Mouse (Mus musculus) CD4-positive, CD25-positive, alpha-beta regulatory T cell, adult 2 months (primary cell): Measurements from ENCODE around the gene Rcn3.
"Not testable (repeated sequence)": the region's sequence is repeated elsewhere in the genome, so short reads cannot be mapped to it uniquely, and the experiment has no call there.

Experiments
- DNase-seq: peaks from one replicate; pipeline ENCODE4 v3.0.0-alpha.2; 2012; ENCODE audit warnings: low read depth, low spot score

Gene Rcn3

DNA sequence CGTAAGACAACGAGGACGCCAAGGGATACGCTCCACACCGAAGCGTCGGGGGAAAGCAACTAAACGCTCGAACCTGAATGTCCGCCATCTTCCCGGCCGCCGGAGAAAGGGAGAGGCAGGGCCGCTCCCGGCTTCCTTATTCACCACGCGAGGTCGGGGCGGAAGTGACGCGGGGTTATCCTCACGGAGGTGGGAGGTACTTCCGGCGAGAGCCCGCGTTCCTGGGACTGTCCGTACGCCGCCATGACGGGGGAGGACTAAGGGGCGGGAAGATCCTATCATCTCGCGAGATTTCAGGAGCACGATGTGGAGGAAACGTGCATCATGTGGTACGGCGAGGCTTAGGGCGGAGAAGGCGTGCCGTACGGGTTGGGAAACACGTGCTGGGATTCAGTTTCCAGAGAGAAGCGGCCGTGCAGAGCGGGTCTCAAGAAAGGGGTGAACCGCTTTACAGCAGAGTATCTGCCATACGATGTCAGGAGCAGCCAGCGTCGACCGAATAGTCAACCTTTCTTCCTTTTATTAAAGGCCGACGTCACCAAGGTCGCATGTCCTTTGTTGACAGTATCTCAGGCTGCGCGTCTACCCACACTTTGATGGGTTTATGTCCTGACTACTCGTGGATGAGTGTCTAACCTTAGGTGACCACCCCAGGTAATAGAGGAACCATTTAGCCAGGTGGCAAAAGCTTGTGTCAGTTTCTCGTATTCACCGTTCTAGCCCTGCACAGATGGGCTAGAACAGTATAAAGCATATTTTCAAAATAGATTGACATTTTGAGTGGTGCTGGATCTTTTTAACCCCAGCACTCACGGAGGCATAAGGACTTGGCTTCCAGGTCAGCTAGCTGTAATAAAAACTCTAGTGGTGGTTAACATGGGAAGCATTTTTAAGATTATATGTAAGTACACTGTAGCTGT is 32.5 kb upstream of the Rcn3 start, which contains the start of gene Rps11:
Gene Rps11 (minus strand): TSS at position 216 of the 920 bp plus-strand sequence.
- peak; percentile 100 for DNase-seq

DNA sequence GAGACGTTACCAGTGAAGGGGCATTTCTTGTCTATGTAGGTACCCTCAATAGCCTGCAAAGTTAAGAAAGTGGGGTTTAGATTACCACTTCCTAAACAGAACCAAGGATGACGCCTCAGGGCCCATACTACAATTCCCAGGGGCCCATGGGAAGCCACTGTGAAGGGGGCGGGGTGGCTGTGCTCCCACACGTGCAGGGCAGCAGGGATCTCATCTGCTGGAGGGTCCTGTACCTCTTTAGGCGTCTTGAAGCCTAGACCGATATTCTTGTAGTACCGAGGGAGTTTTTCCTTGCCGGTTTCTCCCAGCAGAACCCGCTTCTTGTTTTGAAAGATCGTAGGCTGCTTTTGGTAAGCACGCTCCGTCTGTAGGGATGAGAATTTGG is 31.2 kb upstream of the Rcn3 start:
- peak; percentile 54 for DNase-seq

DNA sequence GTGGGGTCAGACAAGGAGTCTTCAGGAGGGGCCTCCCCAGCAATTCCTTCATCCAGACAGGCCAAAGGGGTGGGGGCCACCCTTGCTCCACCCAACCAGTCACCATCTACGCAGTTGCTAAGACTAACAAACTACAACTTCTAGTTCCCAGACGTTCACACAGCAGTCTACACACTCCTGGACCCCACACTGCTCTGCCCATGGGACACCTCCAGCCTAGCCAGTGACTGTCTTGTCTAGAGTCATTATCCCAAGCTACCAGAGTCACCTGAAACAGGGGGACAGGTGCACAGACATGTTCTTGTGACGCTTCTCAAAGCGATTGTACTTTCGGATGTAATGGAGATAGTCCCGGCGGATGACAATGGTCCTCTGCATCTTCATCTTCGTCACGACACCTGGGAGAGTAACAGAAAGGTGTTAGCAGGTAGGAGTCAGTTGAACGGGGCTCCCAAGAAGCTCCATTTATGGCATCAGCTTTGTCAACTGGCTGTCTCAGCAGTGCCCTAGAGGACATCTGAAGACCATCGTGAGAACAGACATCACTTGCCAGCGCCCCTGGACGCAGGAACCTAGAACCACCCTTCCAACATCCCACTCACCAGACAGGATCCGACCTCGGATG is 30.7 kb upstream of the Rcn3 start:
- DNase-seq = no peak

DNA sequence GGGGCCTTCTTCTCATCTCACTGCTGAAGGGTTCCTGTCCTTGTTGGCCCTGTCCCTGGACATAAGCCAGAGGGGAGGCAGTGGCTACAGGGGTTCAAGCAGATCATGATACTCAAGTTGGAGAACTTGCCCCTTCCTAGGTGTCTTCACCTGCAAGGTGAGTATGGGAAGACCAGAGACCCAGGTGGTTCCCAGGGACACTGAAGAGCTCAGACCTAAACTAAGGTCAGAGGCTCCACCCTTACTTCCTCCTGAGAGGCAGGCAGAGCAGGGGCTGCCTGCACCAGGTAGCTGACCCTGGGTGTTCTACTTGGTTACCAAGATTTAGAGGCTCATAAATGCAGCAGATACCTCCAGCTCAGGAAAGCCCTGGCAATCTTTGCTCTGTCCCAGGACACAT is 29.9 kb upstream of the Rcn3 start:
- DNase-seq = no peak

DNA sequence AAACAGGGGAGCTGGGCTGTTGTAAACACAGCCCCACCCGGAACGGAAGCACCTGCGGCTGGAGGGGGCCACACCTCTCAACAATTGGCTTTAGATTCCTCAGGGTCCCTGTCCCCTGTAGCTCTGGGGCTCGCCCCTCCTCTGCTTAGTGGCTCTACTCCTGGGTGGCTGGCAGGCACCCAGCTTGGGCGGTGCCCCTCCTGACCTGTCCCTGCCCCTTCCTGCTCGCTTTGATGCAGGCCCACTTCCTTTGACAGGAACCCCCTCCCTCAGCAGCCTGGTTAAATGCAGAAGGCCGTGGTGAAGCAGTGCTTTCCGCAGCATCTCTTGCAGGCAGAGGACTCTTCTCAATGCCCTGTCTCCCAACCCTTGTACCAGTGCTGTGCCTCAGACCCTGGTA is 29.4 kb upstream of the Rcn3 start:
- peak; percentile 88 for DNase-seq

DNA sequence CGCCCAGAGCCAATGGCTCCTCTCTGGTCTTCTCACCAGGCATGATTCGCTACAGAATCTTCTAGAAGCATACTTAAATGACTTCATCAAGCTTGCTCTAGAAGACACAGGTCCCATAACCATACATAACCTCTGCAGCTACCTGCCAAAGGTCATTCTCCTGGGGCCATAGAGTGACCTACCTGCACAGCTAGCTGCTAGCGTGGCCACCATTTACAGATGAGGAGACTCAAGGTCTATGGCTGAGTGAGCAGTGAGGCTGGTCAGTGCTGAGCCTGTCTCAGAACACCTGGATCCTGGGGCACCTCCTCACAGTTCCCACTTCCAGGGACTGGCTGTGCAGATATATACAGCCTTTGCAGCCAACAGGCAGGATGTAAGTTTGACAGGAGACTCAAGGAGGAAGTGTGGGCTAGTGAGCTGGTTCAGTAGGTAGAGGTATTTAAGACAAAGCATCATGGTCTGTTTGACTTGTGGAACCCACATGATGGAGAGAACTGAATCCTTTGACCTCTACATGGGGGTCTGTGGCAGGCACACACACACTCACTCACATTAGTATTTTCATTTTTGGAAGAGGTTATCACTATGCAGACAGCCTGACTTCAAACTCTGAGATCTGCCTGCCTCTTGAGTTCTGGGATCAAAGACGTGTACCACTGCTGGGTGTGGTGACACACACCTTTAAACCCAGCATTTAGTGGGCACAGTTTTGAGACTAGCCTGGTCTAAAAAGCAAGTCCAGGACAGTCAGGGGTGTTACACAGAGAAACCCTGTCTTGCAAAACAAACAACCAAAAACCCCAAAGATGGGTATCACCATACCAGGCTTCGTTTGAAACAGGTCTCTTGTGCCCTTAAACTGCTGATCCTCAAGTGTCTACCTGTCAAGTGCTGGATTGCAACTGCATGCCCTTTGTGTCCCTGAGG is 28.0 kb upstream of the Rcn3 start:
- DNase-seq = peak; percentile 39

DNA sequence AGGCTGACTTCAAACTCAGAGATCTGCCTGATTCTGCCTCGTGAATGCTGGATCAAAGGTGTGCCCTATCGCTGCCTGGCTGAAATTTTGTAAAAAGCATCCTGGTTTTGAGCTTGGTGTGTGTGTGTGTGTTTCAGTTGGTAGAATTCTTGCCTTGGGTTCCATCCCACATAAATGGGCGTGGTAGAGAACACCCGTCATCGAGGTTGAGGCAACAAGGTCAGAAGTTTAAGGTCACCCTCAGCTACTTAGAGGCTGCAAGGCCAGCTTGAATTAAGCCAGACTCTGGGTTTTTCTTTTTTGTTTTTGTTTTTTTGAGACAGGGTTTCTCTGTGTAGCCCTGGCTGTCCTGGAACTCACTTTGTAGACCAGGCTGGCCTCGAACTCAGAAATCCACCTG is 26.3 kb upstream of the Rcn3 start:
- DNase-seq = no peak

DNA sequence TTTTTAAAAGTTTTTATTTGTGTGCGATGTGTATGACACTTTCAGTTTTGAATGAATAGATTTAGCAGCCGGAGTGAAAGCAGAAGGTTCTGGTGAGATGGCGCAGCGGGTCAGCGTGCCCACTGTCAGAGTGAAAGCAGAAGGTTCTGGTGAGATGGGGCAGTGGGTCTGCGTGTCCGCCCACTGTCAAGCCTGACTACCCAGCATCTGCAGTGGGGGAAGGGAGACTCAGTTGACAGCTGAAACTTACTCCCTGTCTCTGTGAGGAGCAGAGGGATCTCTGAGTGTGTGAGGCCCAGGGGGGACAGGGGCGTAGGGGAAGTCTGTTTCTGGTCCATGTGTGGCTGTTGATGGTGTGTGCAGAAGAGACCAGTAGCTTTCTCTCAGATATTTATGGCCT is 25.5 kb upstream of the Rcn3 start:
- DNase-seq = no peak

DNA sequence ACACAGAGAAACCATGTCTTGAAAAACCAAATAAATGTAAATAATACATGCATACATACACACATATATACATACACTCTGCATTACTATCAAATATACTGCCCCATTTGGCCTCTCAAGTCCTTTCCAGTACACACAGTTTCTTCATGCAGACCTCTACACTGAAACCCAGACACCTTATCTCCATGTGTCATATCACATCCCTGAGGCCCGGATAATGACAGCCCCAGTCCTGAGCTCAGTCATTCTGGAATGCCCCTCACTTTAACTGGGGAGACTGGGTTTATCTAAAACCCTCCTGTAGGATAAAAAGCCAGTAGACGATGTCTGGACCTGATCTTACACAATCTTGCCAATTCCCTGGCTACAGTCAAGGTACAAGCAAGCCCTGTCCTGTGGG is 21.5 kb upstream of the Rcn3 start:
- DNase-seq = no peak

DNA sequence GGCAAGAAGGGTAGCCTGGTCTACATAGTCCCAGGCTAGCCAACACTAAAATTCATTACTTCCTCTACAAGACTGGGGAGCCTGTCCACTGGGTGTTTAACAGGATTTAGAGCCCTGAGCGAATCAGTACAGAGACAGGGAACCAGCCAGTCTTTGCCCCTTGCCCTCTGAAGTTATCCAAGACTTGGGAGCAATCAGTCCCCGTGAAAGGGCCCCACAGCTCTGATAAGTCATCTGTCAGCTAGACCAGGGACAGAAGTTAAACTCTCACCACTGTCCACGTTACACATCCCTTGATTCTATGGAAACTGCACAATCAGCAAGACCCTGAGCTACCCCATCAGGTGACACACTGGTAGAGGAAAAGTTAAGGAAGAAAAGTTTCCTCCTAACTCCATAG is 20.5 kb upstream of the Rcn3 start:
- DNase-seq = no peak

DNA sequence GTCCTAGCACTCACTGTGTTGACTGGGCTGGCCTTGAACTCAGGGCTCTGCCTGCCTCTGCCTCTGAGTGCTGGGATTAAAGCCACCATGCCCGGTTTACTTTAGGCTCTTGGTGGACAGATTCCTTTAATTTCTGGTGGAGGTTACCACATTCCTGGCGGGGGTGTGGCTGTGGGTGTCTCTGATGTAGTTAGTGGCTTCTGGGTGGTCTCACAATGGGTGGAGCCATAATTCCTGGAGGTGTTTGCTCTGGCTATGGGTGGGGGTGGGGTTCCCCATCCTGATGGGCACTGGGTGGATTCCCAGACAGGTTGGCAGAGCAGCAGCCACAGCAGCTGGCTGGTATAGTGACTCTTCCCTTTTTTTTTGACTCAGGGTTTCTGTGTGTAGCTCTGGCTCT is 19.9 kb upstream of the Rcn3 start:
- no peak for DNase-seq

DNA sequence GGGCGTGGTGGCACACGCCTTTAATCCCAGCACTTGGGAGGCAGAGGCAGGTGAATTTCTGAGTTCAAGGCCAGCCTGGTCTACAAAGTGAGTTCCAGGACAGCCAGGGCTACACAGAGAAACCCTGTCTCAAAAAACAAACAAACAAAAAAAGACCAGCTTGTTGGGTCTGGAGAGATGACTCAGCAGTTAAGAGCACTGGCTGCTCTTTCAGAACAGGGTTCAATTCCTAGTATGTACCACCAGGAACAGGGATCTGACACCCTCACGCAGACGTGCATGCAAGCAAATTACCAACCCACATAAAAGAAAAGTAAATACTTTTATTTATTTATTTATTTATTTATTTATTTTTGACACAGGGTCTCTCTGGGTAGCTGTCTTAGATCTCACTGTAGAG is 18.1 kb upstream of the Rcn3 start:
- not testable (repeated sequence) for DNase-seq

DNA sequence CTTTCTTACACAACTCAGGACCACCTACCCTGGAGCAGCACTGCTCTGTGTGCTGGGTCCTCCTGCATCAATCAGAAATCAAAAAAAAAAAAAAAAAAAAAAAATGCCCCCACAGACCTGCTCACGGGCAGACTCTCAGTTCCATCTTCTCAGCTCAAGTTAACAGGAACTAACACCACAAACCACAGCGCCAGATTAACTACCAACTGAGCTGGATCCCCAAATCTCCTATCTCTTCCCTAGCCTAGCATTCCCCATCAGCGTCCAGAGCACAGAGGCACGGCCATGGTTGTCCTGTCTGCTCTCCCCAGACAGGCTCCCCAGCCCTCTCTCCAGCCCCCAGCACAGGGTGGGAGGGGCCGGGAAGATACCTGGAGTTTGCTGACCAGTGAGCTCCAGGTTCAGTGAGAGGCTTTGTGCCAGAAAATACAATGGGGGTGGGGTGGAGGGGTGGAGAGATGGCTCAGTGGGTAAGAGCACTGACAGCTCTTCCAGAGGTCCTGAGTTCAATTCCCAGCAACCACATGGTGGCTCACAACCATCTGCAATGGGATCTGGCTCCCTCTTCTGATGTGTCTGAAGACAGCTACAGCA is 15.1 kb upstream of the Rcn3 start:
- no peak for DNase-seq

DNA sequence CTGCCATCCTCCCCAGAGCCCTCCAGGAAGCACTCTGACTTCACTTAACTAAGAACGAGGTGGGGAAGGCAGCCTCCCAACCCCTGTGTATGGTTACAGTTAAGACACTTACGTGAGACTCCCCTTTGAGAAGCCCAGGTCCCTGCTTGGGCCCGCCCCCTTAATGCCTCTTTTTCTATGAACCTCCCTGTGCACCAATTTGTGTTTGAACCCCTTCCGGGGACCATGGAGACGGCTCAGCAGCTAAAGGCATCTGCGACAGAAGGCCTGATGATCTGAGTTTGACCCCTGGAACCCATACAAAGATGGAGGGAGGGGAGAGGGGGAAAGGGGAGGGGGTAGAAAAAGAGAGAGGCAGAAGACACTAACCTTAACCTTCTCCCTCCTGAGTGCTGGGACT is 14.4 kb upstream of the Rcn3 start:
- DNase-seq = no peak

DNA sequence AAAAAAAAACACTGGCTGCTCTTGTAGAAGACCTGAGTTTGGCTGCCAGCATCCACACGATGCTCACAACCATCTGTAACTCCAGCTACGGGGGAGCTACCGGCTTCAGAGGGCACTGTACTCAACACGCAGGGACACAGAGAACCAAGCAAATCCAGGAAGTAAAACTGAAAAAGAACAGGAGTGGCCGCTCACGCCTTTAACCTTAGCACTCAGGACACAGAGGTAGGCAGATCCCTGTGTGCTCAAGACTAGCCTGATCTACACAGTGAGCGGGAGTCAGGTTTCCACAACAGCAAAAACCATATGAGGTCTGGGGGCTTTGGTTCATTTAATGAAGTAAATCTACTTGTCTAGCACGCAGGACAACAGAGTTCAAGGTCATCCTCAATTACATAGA is 13.5 kb upstream of the Rcn3 start:
- no peak for DNase-seq

DNA sequence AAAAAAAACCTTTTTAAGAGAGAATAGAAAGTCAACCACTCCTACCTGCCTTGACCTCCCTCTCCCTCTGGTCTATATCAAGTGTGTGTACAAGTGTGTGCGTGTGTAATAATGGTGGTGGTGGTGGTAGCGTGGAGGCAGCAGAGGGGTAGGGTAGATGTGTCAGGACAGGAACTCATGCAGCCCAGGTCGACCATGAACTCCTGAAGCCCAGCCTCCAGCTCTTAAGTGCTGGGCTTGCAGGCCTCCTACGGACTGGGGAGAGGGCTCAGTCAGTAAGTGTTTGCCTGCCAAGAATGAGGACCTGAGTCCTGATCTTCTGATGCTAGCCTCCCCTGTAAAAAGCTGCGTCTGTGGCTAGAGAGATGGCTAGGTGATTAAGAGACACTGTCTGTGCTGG is 12.9 kb upstream of the Rcn3 start:
- DNase-seq = no peak

DNA sequence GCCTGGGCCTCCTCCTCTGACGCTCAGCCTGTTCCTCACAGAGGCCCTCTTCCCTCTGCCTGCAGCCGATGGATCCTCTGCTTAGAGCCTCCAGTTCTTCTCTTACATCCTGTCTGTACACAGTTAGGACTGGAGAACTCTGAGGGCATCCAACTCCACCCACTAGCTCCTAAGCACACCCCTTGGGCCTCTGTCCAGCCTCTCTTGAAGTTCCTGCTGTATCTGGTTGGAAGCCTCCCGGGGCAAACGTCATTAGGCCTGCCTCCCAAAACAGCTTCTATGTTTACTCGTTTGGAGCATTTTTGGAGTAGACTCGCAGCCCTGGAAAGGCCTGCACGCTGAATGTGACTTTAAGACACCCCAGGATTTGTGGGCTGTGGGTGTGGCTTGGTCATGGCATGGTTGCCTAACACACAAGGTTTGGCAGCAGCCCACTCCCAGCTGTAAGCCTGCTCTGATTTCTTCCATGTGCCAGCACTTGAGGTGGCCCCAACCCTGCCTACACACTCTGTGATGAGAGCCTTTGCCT is 11.7 kb upstream of the Rcn3 start, which contains the start of gene Fcgrt:
Gene Fcgrt (minus strand): TSS at position 200 of the 529 bp plus-strand sequence.
- no peak for DNase-seq

DNA sequence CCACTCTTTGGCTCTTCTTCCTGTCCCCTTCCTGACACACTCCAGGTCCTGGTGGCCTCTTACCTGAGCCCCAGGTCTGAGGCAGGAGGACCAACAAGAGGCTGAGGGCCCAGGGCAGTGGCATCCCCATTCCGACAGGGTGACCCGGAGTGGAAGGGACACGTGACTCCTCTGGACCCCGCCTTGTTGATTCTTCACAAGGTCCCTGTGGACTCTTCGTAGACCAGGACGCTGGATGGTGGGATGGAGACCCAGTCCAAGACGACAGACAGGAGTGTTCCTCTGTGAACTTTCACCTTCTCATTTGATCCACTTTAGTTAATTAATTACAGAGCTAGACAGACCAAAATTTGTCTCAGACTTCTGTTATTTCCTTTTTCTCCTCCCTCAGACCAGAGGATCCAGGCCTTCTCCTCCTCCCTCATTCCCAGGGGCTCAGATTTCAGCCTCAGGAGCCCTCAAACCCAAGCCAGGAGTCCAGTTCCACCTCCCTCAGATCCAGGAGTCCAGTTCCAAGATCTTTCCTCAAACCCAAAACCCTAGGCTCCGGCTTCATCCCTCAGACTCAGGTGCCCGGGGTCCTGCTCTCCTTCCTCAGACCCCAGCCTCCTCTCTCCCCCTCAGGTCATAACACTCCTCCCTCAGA is 11.0 kb upstream of the Rcn3 start:
- DNase-seq = no peak

DNA sequence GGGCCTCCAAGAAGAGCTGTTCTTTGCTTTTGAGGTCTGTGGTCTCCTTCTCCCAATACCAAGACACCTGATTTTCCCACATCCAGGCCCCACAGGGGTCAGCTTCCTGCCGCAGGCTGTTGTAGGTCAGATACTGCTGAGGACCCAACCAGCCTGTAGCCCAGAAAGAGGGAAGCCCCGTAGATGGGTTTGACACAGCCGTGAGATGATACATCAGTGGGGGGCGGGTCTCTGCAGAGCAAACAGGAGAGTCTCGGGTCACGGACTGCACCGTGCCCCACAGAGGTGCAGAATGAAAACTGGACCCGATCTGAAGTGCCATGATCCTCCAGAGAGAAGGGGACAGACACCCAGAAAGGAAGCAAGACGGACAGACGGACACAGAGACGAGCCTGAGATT is 10.4 kb upstream of the Rcn3 start:
- no peak for DNase-seq

DNA sequence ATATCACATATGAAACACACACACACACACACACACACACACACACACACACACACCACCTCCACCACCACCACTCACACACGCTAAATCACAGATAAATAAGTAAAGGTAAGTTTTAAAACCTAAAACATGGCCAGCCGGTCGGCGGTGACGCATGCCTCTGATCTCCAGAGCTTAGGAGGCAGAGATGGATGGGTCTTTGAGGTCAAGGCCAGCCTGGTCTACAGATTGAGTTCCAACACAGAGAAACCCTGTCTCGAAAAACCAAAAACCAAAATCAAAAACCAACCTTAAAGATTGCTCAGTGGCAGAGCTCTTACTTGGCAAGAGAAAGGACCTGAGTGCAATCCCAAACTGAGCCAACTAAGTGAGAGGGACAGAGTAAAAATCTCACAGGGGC is 8.0 kb upstream of the Rcn3 start:
- no peak for DNase-seq
